Comparison of ENCODE assay signal across 29 mouse cellular contexts in the genomic region with DNA sequence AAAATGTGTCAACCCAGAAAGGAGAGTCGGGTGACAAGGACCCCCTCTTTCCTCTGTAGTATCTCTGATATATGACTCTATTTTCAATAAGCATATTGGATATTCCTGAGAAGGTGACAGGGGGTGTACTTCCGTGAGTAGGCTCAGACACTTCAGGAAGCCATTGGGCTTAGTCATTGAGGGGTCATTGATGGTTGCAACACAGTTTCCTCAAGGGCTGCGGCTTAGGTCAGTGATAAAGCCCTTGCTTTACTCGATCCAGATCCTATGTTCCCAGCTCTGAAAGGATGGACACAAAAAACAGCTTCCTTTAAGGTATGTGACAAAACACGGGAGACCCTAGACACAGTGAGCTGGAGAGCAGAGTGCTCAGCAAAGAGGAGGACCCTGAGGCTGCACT. TPM values are rescaled to one million over a fixed set of nuclear protein-coding genes. Genes with fewer than 3 reads are reported as not detected.
"Had no signal": no experiment of that assay in that cellular context is flagged by ENCODE, and none has a peak within 500 bp of the region (broad histone marks: within the 10 kb centered on the region; RNA-seq: fewer than 3 reads in every experiment).

No protein-coding gene starts in this region.

- H3K9me3 ChIP-seq: liver, embryonic 13.5 days; liver, embryonic 15.5 days; midbrain, embryonic 10.5 days; midbrain, embryonic 12.5 days; neural tube, embryonic 13.5 days; neural tube, embryonic 15.5 days had no signal

- H3K36me3 ChIP-seq: liver, embryonic 13.5 days; liver, embryonic 15.5 days; midbrain, embryonic 10.5 days; midbrain, embryonic 12.5 days; neural tube, embryonic 13.5 days; neural tube, embryonic 15.5 days had no signal

- H3K4me2 ChIP-seq: liver, embryonic 13.5 days; liver, embryonic 15.5 days; lung, embryonic 14.5 days; midbrain, embryonic 12.5 days; neural tube, embryonic 13.5 days; neural tube, embryonic 15.5 days had no signal

- H3K27me3 ChIP-seq: neural tube, embryonic 15.5 days had no signal

- ATAC-seq: liver, postnatal 0 days; midbrain, embryonic 16.5 days had no signal

- H3K4me1 ChIP-seq: neural tube, embryonic 15.5 days had no signal

- H3K27ac ChIP-seq: liver, embryonic 13.5 days; liver, embryonic 15.5 days; macrophage; midbrain, embryonic 10.5 days; midbrain, embryonic 12.5 days; neural tube, embryonic 13.5 days; neural tube, embryonic 15.5 days had no signal

- DNase-seq: liver, embryonic 13.5 days; liver, postnatal 0 days; lung, embryonic 14.5 days; lung, postnatal 14 days; midbrain, embryonic 14.5 days; retina, postnatal 1 day; right cerebral cortex, adult 18-20 months; right cerebral cortex, postnatal 25 days; right cerebral cortex, postnatal 4 days; spleen, adult 18-20 months; thymus, adult 2 months; thymus, postnatal 25 days; thymus, postnatal 4 days had no signal

- H3K4me3 ChIP-seq: liver, embryonic 13.5 days; liver, embryonic 15.5 days; midbrain, embryonic 10.5 days; midbrain, embryonic 12.5 days; myocyte; neural tube, embryonic 13.5 days; neural tube, embryonic 15.5 days had no signal

- H3K9ac ChIP-seq: liver, embryonic 13.5 days; liver, embryonic 15.5 days; liver, postnatal 0 days; lung, embryonic 14.5 days; midbrain, embryonic 12.5 days; neural tube, embryonic 13.5 days; neural tube, embryonic 15.5 days had no signal

RNA-seq across cellular contexts. Expression of gene Sowaha, which starts 23.7 kb away (rescaled TPM):
- polyA plus RNA-seq: macrophage, myocyte had no signal

RNA-seq across cellular contexts. Expression of gene Gm9945, which starts 23.8 kb away (rescaled TPM):
- total RNA-seq: megakaryocyte progenitor cell, adult 5-6 weeks; megakaryocyte-erythroid progenitor cell, adult 5-6 weeks had no signal
- polyA plus RNA-seq: lung, embryonic 14.5 days; lung, embryonic 16.5 days; macrophage; midbrain, embryonic 10.5 days; midbrain, embryonic 12.5 days; midbrain, embryonic 14.5 days; midbrain, embryonic 16.5 days; myocyte; neural tube, embryonic 11.5 days; neural tube, embryonic 13.5 days; neural tube, embryonic 15.5 days; small intestine, adult 2 months; stomach, embryonic 14.5 days; stomach, embryonic 16.5 days; thymus, adult 2 months had no signal

RNA-seq across cellular contexts. Expression of gene Gm9837, which starts 33.5 kb away (rescaled TPM):
- total RNA-seq: megakaryocyte progenitor cell, adult 5-6 weeks; megakaryocyte-erythroid progenitor cell, adult 5-6 weeks had no signal
- polyA plus RNA-seq: liver, embryonic 13.5 days; liver, embryonic 15.5 days; liver, postnatal 0 days; lung, embryonic 14.5 days; lung, embryonic 16.5 days; macrophage; midbrain, embryonic 10.5 days; midbrain, embryonic 12.5 days; midbrain, embryonic 14.5 days; midbrain, embryonic 16.5 days; myocyte; neural tube, embryonic 11.5 days; neural tube, embryonic 13.5 days; neural tube, embryonic 15.5 days; small intestine, adult 2 months; stomach, embryonic 14.5 days; stomach, embryonic 16.5 days; thymus, adult 2 months; urinary bladder, adult 2 months had no signal

RNA-seq across cellular contexts. Expression of gene Shroom1, which starts 46.7 kb away (rescaled TPM):
- total RNA-seq: megakaryocyte-erythroid progenitor cell, adult 5-6 weeks had no signal
- polyA plus RNA-seq: macrophage had no signal
